ENCODE assay signal across 23 mouse cellular contexts in genomic region chr13:74850823-74851222, GRCm38 (mm10). TPM values are rescaled to one million over a fixed set of nuclear protein-coding genes. Genes with fewer than 3 reads are reported as not detected.
DNase-seq lines count a peak whose midpoint lies in the region; ATAC-seq and TF ChIP-seq lines count a peak whose summit lies in the region.
"Had no signal": no experiment of that assay in that cellular context is flagged by ENCODE, and none has a peak within 500 bp of the region (broad histone marks: within the 10 kb centered on the region; RNA-seq: fewer than 3 reads in every experiment).

No protein-coding gene starts in this region.

- no peaks in the 10 kb centered on the region for H3K9me3 ChIP-seq in midbrain, embryonic 11.5 days (ENCODE audit: control insufficient read depth, low read length)
- no peaks in the 10 kb centered on the region for H3K9me3 ChIP-seq in midbrain, embryonic 13.5 days
- H3K9me3 ChIP-seq in intestine, embryonic 16.5 days (ENCODE audit: control insufficient read depth, low read length): no peaks in the 10 kb centered on the region
- H3K9me3 ChIP-seq in hindbrain, embryonic 14.5 days (ENCODE audit: control insufficient read depth, low read length): no peaks in the 10 kb centered on the region
- H3K9me3 ChIP-seq: embryonic facial prominence, embryonic 13.5 days; embryonic facial prominence, embryonic 15.5 days; forebrain, embryonic 10.5 days; forebrain, embryonic 12.5 days had no signal

- TF ChIP-seq CTCF in kidney, adult 2 months (conservative IDR thresholded peaks at IDR 0.05; ENCODE audit: insufficient read depth, insufficient read length, low read depth, low read length): no peak

- peak; percentile 14 for DNase-seq in kidney, adult 2 months
- no peak for DNase-seq in kidney, adult 11 months
- peak; percentile 37 for DNase-seq in midbrain, embryonic 11.5 days (ENCODE audit: low spot score, missing footprints)
- peak; percentile 43 for DNase-seq in yolk sac, embryonic 10.5 days (ENCODE audit: low spot score)
- no peak for DNase-seq in embryo, embryonic 9.5 days (ENCODE audit: extremely low spot score)
- no peak for DNase-seq in hindbrain, embryonic 14.5 days (ENCODE audit: low spot score)
- DNase-seq: adrenal gland, adult 8-10 months; adrenal gland, postnatal 14 days; adrenal gland, postnatal 36 days; cerebellum, adult 11-12 months; cerebellum, adult 2 months; cerebellum, adult 9-10 months; cerebellum, postnatal 10 days; cerebellum, postnatal 25 days had no signal

- H3K9ac ChIP-seq in midbrain, embryonic 11.5 days (ENCODE audit: low read length): no peak overlapping the region
- H3K9ac ChIP-seq in midbrain, embryonic 13.5 days (replicated peaks): no peak overlapping the region
- H3K9ac ChIP-seq in intestine, embryonic 16.5 days (ENCODE audit: low read depth, low read length): no peak overlapping the region
- no peak overlapping the region for H3K9ac ChIP-seq in hindbrain, embryonic 14.5 days
- H3K9ac ChIP-seq: embryonic facial prominence, embryonic 13.5 days; embryonic facial prominence, embryonic 15.5 days; forebrain, embryonic 12.5 days had no signal

- H3K4me1 ChIP-seq in kidney, adult 2 months (ENCODE audit: control insufficient read depth, insufficient read depth, low read length): no peaks in the 10 kb centered on the region
- no peaks in the 10 kb centered on the region for H3K4me1 ChIP-seq in midbrain, embryonic 11.5 days (ENCODE audit: control insufficient read depth, insufficient read depth, low read length)
- H3K4me1 ChIP-seq in midbrain, embryonic 13.5 days (replicated peaks): no peaks in the 10 kb centered on the region
- no peaks in the 10 kb centered on the region for H3K4me1 ChIP-seq in intestine, embryonic 16.5 days (ENCODE audit: control insufficient read depth, insufficient read depth, low read length)
- H3K4me1 ChIP-seq in hindbrain, embryonic 14.5 days (replicated peaks; ENCODE audit: control insufficient read depth, insufficient read depth, low read length): no peaks in the 10 kb centered on the region
- H3K4me1 ChIP-seq: embryonic facial prominence, embryonic 13.5 days; embryonic facial prominence, embryonic 15.5 days; forebrain, embryonic 10.5 days; forebrain, embryonic 12.5 days had no signal

- H3K36me3 ChIP-seq in kidney, adult 2 months (ENCODE audit: control insufficient read depth, insufficient read depth, low read length): no peaks in the 10 kb centered on the region
- no peaks in the 10 kb centered on the region for H3K36me3 ChIP-seq in midbrain, embryonic 11.5 days (ENCODE audit: control insufficient read depth, insufficient read depth, low read length)
- H3K36me3 ChIP-seq in midbrain, embryonic 13.5 days: no peaks in the 10 kb centered on the region
- no peaks in the 10 kb centered on the region for H3K36me3 ChIP-seq in intestine, embryonic 16.5 days (ENCODE audit: control insufficient read depth, insufficient read depth, low read length)
- H3K36me3 ChIP-seq in hindbrain, embryonic 14.5 days (replicated peaks; ENCODE audit: control insufficient read depth, insufficient read depth): no peaks in the 10 kb centered on the region
- H3K36me3 ChIP-seq: embryonic facial prominence, embryonic 13.5 days; embryonic facial prominence, embryonic 15.5 days; forebrain, embryonic 10.5 days; forebrain, embryonic 12.5 days had no signal

- WGBS in kidney, adult 2 months: 63% methylated on average over 2 of the region's 2 CpGs
- WGBS in midbrain, embryonic 11.5 days: 84% methylated on average over 2 of the region's 2 CpGs
- 91% methylated on average over 2 of the region's 2 CpGs for WGBS in midbrain, embryonic 13.5 days
- 59% methylated on average over 2 of the region's 2 CpGs for WGBS in intestine, embryonic 16.5 days
- 92% methylated on average over 2 of the region's 2 CpGs for WGBS in hindbrain, embryonic 14.5 days

- no peaks in the 10 kb centered on the region for H3K27me3 ChIP-seq in kidney, adult 2 months (replicated peaks; ENCODE audit: control insufficient read depth, insufficient read depth, low read length)
- H3K27me3 ChIP-seq in midbrain, embryonic 11.5 days (ENCODE audit: control insufficient read depth, insufficient read depth, low read length): no peaks in the 10 kb centered on the region
- no peaks in the 10 kb centered on the region for H3K27me3 ChIP-seq in midbrain, embryonic 13.5 days
- H3K27me3 ChIP-seq in intestine, embryonic 16.5 days (replicated peaks; ENCODE audit: control insufficient read depth, insufficient read depth, low read length): no peaks in the 10 kb centered on the region
- H3K27me3 ChIP-seq in hindbrain, embryonic 14.5 days (ENCODE audit: control insufficient read depth, insufficient read depth, low read length): no peaks in the 10 kb centered on the region
- H3K27me3 ChIP-seq: embryonic facial prominence, embryonic 13.5 days; embryonic facial prominence, embryonic 15.5 days; forebrain, embryonic 12.5 days had no signal

- ATAC-seq in midbrain, embryonic 11.5 days (ENCODE audit: low FRiP score): no peak
- ATAC-seq in midbrain, embryonic 13.5 days: no peak
- 0 out of 2 replicates have a peak, but pooled peaks have one; percentile 44 for ATAC-seq in intestine, embryonic 16.5 days
- ATAC-seq in hindbrain, embryonic 14.5 days (ENCODE audit: low FRiP score): no peak
- ATAC-seq: forebrain, embryonic 14.5 days; forebrain, embryonic 16.5 days had no signal

- H3K4me2 ChIP-seq in midbrain, embryonic 11.5 days: no peak overlapping the region
- H3K4me2 ChIP-seq in midbrain, embryonic 13.5 days (replicated peaks): no peak overlapping the region
- no peak overlapping the region for H3K4me2 ChIP-seq in intestine, embryonic 16.5 days (ENCODE audit: low read depth, low read length)
- H3K4me2 ChIP-seq in hindbrain, embryonic 14.5 days (replicated peaks): no peak overlapping the region
- H3K4me2 ChIP-seq: embryonic facial prominence, embryonic 13.5 days; embryonic facial prominence, embryonic 15.5 days; forebrain, embryonic 12.5 days had no signal

- TF ChIP-seq POLR2A in kidney, adult 2 months (IDR thresholded peaks at IDR 0.05; ENCODE audit: low read depth, low read length): no peak

- no peak overlapping the region for H3K4me3 ChIP-seq in kidney, adult 2 months (ENCODE audit: insufficient read depth, low read depth, low read length)
- no peak overlapping the region for H3K4me3 ChIP-seq in midbrain, embryonic 11.5 days (ENCODE audit: low read depth, low read length)
- no peak overlapping the region for H3K4me3 ChIP-seq in midbrain, embryonic 13.5 days (replicated peaks)
- no peak overlapping the region for H3K4me3 ChIP-seq in intestine, embryonic 16.5 days (ENCODE audit: low read length)
- no peak overlapping the region for H3K4me3 ChIP-seq in hindbrain, embryonic 14.5 days (replicated peaks; ENCODE audit: low read length)
- H3K4me3 ChIP-seq: embryonic facial prominence, embryonic 13.5 days; embryonic facial prominence, embryonic 15.5 days; erythroblast, embryonic 14.5 days; forebrain, embryonic 10.5 days; forebrain, embryonic 12.5 days had no signal

- no peak overlapping the region for H3K27ac ChIP-seq in kidney, adult 2 months (ENCODE audit: insufficient read depth, low read depth, low read length)
- no peak overlapping the region for H3K27ac ChIP-seq in midbrain, embryonic 11.5 days (ENCODE audit: low read depth, low read length)
- no peak overlapping the region for H3K27ac ChIP-seq in midbrain, embryonic 13.5 days
- H3K27ac ChIP-seq in intestine, embryonic 16.5 days (ENCODE audit: low read length): no peak overlapping the region
- no peak overlapping the region for H3K27ac ChIP-seq in hindbrain, embryonic 14.5 days
- H3K27ac ChIP-seq: embryonic facial prominence, embryonic 13.5 days; embryonic facial prominence, embryonic 15.5 days; forebrain, embryonic 10.5 days; forebrain, embryonic 12.5 days had no signal

RNA-seq across cellular contexts. Expression of gene Cast, which starts 42.2 kb away (rescaled TPM):
- polyA plus RNA-seq in kidney, adult 2 months (2012; rRNA removed): 7.2 and 8.4 TPM in 2 replicates
- polyA plus RNA-seq in midbrain, embryonic 11.5 days (2014; fragmentation: Nextera tagmentation; extraction: Ambion mirVana): 16.5 and 18.3 TPM in 2 replicates
- polyA plus RNA-seq in midbrain, embryonic 13.5 days (2015; fragmentation: Nextera tagmentation; extraction: Ambion mirVana): 6.8 and 7.3 TPM in 2 replicates
- 29.5 and 30.7 TPM in 2 replicates for polyA plus RNA-seq in intestine, embryonic 16.5 days (2015; fragmentation: Nextera tagmentation; extraction: Ambion mirVana)
- 8.0 and 9.3 TPM in 2 replicates for polyA plus RNA-seq in hindbrain, embryonic 14.5 days (2014; fragmentation: Nextera tagmentation; extraction: Ambion mirVana)

Comparison
In these comparisons a context has a peak if more than half of its experiments do, and no peak if none do; other contexts are left out.
1. DNase-seq: peak in kidney, adult 2 months (single experiment), midbrain, embryonic 11.5 days (single experiment) and yolk sac, embryonic 10.5 days (single experiment); none in kidney, adult 11 months (single experiment), embryo, embryonic 9.5 days (single experiment) and hindbrain, embryonic 14.5 days (single experiment).